Mouse (Mus musculus): ENCODE measurements around the gene Ublcp1. TPM values are rescaled to one million over a fixed set of nuclear protein-coding genes. Genes with fewer than 3 reads are reported as not detected.

Ublcp1 gene
- 42.1 and 48.4 TPM in 2 replicates for polyA plus RNA-seq (2016; fragmentation: Nextera tagmentation; extraction: Ambion mirVana)

DNA sequence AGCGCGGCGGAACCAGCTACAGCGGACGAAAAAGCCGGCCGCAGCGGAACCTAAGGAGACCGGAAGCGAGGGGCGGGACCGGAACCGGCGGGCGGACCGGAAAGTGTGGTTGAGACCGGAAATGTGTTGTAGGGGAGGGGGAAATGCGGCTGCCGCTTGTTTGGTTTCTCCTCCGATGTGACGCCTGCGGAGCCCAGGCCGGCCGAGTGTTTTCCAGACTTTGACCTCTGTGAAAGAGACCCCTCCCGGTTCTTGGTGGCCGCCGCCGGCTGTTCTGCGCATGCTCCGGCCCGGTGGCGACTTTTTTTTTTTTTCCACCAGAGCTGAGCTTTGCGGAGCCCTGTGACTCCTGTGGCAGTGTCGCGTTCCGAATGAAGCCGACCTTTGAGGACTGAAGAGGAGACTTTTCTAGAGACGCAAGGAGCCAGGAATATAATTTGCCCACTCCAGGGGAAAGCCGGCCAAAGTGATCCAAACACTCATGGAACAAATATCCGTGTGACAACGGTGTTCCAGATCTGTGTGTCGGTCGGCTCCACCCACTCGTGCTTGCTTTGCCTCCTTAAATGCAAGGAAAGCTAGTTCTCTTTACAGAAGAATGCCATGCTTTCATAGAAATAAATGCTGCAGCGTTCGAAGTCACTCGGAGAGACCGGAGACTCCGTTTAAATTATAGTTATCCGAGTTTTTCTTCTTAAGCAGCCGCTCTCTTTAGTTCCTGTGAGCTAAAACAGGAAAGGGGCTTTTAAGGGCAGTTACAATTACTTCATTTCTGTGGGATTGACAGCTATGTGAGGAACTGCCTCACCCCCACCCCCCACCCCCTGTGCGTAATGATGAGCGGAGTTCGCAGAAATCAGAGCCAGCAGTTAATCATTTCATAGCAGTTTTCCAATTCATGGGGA lies at the start of gene Ublcp1:
TSS of gene Ublcp1 (minus strand) at position 67 of the 905 bp plus-strand sequence.
- Histone ChIP-seq H3K36me3 (no peaks in the 10 kb centered on the region), H3K4me3 (peak within 1 kb of the TSS; percentile 99), H3K9ac (peak within 1 kb of the TSS; percentile 94), H3K4me1 (replicated peaks) (peaks cover 13% of the 10 kb centered on the region), H3K4me2 (peak within 1 kb of the TSS; percentile 97), H3K27ac (ENCODE audit: poor library complexity, severe bottlenecking) (peak within 1 kb of the TSS; percentile 96), H3K27me3 (replicated peaks) (no peaks in the 10 kb centered on the region), H3K9me3 (replicated peaks) (no peaks in the 10 kb centered on the region)
- ATAC-seq (ENCODE audit: insufficient number of reproducible peaks, low FRiP score): peak; percentile 90
- WGBS: under 1% methylated on average over 54 of the region's 54 CpGs

DNA sequence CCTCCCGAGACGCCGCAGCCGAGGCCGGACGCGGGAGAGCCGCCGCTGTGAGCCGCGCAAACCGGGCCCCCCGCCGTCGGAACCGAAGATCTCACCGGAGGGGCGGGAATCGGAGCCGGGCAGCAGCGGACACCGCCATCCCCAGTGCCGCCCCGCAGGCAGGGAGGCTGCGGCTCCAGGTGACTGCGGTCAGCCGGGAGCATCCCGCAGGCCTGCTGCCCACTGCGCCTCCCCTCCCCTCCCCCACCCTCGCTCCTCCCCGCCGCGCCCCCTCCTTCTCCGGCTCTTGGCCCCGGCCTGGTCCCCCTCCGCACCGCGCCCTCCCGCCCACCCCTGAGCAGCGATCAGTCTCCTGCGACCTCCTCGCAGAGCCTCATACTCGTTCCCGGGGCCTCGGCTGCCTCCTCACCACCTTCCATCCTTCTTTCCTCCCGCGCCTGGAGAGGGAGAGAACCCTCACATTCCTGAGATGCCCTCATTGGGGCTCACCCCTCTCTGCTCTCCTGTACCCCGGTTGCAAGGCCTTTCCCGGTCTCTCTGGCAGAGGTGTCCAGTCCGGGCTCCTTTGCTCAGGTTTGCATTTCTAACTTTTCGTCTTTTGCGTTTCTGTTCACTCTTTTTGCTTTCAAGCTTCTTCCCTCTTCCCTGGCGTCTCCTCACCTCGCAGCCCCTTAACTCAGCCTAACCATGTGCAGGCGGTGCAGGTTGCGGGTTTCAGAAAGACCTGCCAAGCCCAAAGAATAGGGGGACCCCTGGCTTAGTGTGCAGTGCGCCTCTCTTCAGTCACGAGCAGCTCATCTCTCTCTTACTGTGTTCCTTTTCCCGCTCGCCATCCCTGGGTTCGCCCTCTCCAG lies 49.0 kb upstream of the Ublcp1 start:
- Histone ChIP-seq H3K9me3 (replicated peaks) (no peaks in the 10 kb centered on the region), H3K27ac (ENCODE audit: poor library complexity, severe bottlenecking) (peak overlapping the region; percentile 95), H3K4me3 (peak overlapping the region; percentile 97), H3K4me2 (peak overlapping the region; percentile 76), H3K27me3 (replicated peaks) (no peaks in the 10 kb centered on the region), H3K4me1 (replicated peaks) (peaks cover 24% of the 10 kb centered on the region), H3K9ac (peak overlapping the region; percentile 98), H3K36me3 (no peaks in the 10 kb centered on the region)
- under 1% methylated on average over 44 of the region's 61 CpGs for WGBS
- ATAC-seq (ENCODE audit: insufficient number of reproducible peaks, low FRiP score): peak; percentile 74

DNA sequence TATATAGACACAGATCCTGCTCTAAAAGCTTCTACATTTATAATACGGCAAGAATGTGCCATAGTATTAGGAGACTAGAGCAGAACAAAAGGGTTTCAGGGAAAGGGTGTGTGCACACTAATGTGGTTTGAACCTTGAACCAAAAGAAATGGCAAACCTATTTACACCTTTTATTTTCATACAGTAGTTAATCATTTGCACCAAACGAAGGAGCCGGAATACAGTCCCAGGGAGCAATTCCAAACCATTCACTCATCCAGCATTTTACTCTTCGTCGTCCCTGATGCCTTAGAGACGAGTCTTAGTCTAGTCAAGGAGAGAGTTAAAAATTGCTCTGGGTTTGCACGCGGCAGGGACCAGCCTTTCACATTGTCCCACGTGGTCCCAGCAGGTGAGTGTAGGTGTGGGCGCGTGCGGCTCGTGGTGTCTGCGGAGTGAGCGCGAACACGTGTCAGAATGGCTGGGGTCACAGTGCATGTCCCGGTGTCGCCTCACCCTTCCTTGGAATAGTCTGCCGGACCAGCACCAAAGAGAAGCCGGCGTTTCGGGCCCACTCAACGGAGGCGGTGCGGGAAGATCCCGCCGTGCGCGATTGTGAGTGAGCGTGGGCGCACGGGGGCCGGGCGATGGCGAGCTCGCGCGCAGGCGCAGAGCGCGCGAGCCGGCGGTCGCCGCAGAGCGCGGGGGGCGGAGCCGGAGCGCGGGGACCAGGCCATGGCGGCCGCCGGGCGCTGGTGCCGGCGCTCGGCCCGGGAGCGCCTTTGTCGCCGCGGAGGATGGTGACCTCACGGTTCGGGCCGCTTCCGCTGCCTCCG lies 48.2 kb upstream of the Ublcp1 start, which contains the start of gene Rnf145:
TSS of gene Rnf145 (plus strand) at position 684 of the 815 bp plus-strand sequence.
- Histone ChIP-seq H3K27me3 (replicated peaks) (no peaks in the 10 kb centered on the region), H3K27ac (ENCODE audit: poor library complexity, severe bottlenecking) (peak within 1 kb of the TSS; percentile 95), H3K4me2 (peak within 1 kb of the TSS; percentile 76), H3K9me3 (replicated peaks) (no peaks in the 10 kb centered on the region), H3K9ac (peak within 1 kb of the TSS; percentile 98), H3K36me3 (no peaks in the 10 kb centered on the region), H3K4me1 (replicated peaks) (peaks cover 18% of the 10 kb centered on the region), H3K4me3 (peak within 1 kb of the TSS; percentile 97)
- WGBS: 3% methylated on average over 49 of the region's 70 CpGs
- peak; percentile 89 for ATAC-seq (ENCODE audit: insufficient number of reproducible peaks, low FRiP score)

DNA sequence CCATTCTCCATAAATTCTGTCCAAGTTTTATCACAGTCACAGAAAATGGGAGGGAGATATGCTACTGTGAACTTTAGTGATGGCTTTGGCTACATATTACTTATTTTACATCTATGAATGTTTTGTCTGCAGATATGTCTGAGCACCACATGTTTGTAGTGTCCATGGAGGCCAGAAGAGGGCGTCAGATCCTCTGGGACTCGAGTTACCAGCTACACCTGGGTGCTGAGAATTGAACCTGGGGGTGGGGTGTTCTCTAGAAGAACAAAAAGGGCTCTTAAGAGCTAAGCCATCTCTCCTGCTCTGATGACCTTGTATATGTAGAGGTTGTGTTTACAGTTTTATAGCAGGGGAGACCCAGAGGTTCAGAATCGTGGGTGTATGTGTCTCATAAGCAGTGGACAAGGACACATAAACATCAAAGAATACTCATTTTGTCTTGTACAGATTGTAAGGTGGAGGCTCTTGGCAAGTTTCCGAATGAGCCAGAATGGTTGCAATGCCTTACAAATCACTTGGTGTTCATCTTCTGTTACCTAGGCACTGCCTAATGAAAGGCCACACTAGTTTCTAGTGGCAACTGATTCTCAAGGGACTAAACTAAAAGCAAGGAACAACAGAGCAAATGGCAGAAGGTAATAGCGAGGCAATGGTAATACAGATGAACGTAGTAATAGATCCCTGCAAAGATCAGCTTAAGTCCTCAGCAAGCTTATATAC lies 47.4 kb upstream of the Ublcp1 start:
- Histone ChIP-seq H3K9ac (no peak overlapping the region), H3K27me3 (replicated peaks) (no peaks in the 10 kb centered on the region), H3K4me1 (replicated peaks) (peaks cover 13% of the 10 kb centered on the region), H3K36me3 (no peaks in the 10 kb centered on the region), H3K27ac (ENCODE audit: poor library complexity, severe bottlenecking) (no peak overlapping the region), H3K4me2 (no peak overlapping the region), H3K9me3 (replicated peaks) (no peaks in the 10 kb centered on the region), H3K4me3 (peak overlapping the region; percentile 97)
- WGBS: 57% methylated on average over 6 of the region's 6 CpGs
- ATAC-seq (ENCODE audit: insufficient number of reproducible peaks, low FRiP score): no peak

- peaks cover 9% of the 10 kb centered on the region; the same call in 1 of the 2 replicates for H3K4me1 ChIP-seq (replicated peaks)
- no peak for ATAC-seq (ENCODE audit: insufficient number of reproducible peaks, low FRiP score)
- no peaks in the 10 kb centered on the region for H3K27me3 ChIP-seq (replicated peaks)
- no peak overlapping the region for H3K4me2 ChIP-seq
- no peak overlapping the region for H3K27ac ChIP-seq (ENCODE audit: poor library complexity, severe bottlenecking)
- WGBS: 37% methylated on average over 1 of the region's 1 CpGs
- H3K36me3 ChIP-seq: no peaks in the 10 kb centered on the region
- no peak overlapping the region for H3K9ac ChIP-seq
- H3K4me3 ChIP-seq: no peak overlapping the region
- H3K9me3 ChIP-seq (replicated peaks): no peaks in the 10 kb centered on the region
Observed at GRCm38 (mm10) chr11:44516362-44516761, 46.1 kb upstream of the Ublcp1 start.

DNA sequence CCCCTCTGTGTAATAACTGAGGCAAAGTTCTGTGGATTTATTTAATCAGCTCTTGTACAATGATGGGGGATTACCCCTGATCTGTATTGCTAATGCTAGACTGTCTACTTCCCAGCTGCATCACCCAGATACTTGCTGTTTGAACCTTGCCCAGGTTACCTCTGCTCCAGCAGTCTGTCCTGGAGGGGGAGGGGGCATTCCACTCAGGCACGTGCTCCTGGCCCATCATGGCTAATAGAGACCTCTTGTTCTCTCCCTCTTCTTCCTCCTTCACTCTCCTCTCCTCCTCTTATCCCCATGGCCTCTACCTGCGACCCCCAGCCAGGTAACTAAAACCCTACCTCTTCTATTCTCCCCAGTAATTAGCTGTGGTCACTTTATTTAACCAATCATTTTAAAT lies 44.4 kb upstream of the Ublcp1 start:
- no peak for ATAC-seq (ENCODE audit: insufficient number of reproducible peaks, low FRiP score)
- H3K27me3 ChIP-seq (replicated peaks): no peaks in the 10 kb centered on the region
- 64% methylated on average over 2 of the region's 2 CpGs for WGBS
- no peak overlapping the region for H3K4me3 ChIP-seq
- H3K36me3 ChIP-seq: no peaks in the 10 kb centered on the region
- peaks cover 6% of the 10 kb centered on the region; the same call in 1 of the 2 replicates for H3K4me1 ChIP-seq (replicated peaks)
- no peak overlapping the region for H3K27ac ChIP-seq (ENCODE audit: poor library complexity, severe bottlenecking)
- H3K4me2 ChIP-seq: no peak overlapping the region
- H3K9ac ChIP-seq: no peak overlapping the region
- no peaks in the 10 kb centered on the region for H3K9me3 ChIP-seq (replicated peaks)

- Histone ChIP-seq H3K9ac (no peak overlapping the region), H3K27me3 (replicated peaks) (no peaks in the 10 kb centered on the region), H3K36me3 (no peaks in the 10 kb centered on the region), H3K27ac (ENCODE audit: poor library complexity, severe bottlenecking) (no peak overlapping the region), H3K4me3 (no peak overlapping the region), H3K4me1 (replicated peaks) (peaks cover 14% of the 10 kb centered on the region; the same call in 1 of the 2 replicates), H3K4me2 (no peak overlapping the region), H3K9me3 (replicated peaks) (no peaks in the 10 kb centered on the region)
- ATAC-seq (ENCODE audit: insufficient number of reproducible peaks, low FRiP score): no peak
- 59% methylated on average over 2 of the region's 2 CpGs for WGBS
Observed at GRCm38 (mm10) chr11:44513026-44513422, 42.7 kb upstream of the Ublcp1 start.

DNA sequence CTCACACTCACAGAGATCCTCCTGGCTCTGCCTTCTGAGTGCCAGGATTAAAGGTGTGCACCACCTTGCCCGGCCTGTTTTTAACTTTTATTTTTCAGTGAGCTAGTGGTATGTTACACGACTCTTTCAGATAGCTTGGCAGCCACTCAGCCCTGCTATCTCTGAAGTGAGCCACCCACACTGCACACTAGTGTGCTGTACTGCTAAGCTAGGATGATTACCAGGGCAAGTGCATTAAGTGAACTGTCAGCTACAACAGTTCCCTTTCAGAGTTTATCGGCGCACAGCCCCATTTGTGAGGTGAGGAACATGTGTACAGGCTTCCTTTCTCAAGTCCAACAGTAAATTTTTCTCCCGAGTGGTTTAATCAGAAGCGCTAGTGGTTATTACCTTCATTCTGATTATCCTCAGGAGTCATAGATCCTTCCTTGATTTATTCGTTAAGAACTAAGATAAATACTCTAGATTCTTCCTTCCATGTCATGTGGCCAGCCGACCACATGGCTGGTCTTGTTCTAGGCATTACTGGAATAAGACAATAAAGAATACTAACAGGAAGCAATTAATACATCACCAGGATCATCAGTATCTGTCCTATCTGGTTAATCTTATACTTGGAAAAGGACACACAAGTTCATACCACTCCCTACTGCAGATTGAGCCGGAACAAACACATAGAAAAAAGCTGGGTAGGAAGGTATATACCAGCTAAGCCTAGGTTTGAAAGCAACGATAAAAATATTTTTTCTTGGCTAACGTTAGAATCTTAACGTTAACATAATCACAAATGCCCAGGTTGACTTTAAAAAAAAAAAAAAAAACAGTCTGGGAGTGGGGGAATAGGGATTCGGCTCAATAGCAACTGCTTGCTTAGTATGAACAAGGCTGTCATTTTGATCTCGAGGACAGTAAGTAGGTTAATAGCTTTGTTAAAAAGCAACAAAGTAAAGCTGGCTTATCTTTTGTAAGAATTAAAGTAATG lies 42.0 kb upstream of the Ublcp1 start:
- no peaks in the 10 kb centered on the region for H3K27me3 ChIP-seq (replicated peaks)
- no peak overlapping the region for H3K4me2 ChIP-seq
- peak; percentile 78 for ATAC-seq (ENCODE audit: insufficient number of reproducible peaks, low FRiP score)
- H3K4me1 ChIP-seq (replicated peaks): peaks cover 11% of the 10 kb centered on the region; the same call in 1 of the 2 replicates
- no peak overlapping the region for H3K9ac ChIP-seq
- 62% methylated on average over 14 of the region's 14 CpGs for WGBS
- H3K9me3 ChIP-seq (replicated peaks): no peaks in the 10 kb centered on the region
- 0 out of 2 replicates have a peak overlapping the region, but pooled peaks have one; percentile 21 for H3K27ac ChIP-seq (ENCODE audit: poor library complexity, severe bottlenecking)
- no peak overlapping the region for H3K4me3 ChIP-seq
- no peaks in the 10 kb centered on the region for H3K36me3 ChIP-seq

DNA sequence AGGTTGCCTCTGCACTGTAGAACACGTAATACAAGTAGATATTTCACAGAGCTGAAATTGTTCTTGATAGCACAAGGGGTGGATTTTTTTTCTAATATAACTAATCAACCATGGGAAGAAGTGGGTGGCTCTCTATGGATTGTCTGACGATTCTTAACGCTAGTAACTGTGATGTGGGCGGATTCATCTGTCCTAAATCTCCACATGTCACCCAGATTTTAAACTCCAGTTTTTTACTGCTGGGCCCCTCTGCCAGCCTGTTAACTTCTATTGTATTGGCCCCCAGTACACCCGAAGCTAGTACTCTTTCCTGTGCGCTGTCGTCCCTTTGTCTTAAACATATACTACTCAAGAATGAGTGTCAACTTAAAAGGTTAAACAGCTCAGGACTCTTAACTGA lies 40.1 kb upstream of the Ublcp1 start:
- Histone ChIP-seq H3K9me3 (replicated peaks) (no peaks in the 10 kb centered on the region), H3K27ac (ENCODE audit: poor library complexity, severe bottlenecking) (no peak overlapping the region), H3K4me2 (no peak overlapping the region), H3K27me3 (replicated peaks) (no peaks in the 10 kb centered on the region), H3K36me3 (no peaks in the 10 kb centered on the region), H3K9ac (no peak overlapping the region), H3K4me3 (no peak overlapping the region), H3K4me1 (replicated peaks) (peaks cover 11% of the 10 kb centered on the region; the same call in 1 of the 2 replicates)
- WGBS: 80% methylated on average over 7 of the region's 7 CpGs
- no peak for ATAC-seq (ENCODE audit: insufficient number of reproducible peaks, low FRiP score)

Data from heart, embryonic 12.5 days (tissue).